Mouse (Mus musculus): ENCODE results near the gene Kmt2e. TPM values are rescaled to one million over a fixed set of nuclear protein-coding genes. Genes with fewer than 3 reads are reported as not detected.
"Not testable (repeated sequence)": the region's sequence is repeated elsewhere in the genome, so short reads cannot be mapped to it uniquely, and the experiment has no call there.

Kmt2e gene
- polyA plus RNA-seq, 1 experiment = 19.8 TPM

- DNase-seq = peak; percentile 84
- Histone ChIP-seq H3K27me3 (replicated peaks; ENCODE audit: control insufficient read depth, insufficient read depth, low read length) (no peaks in the 10 kb centered on the region), H3K27ac (ENCODE audit: insufficient read depth, low read depth, low read length) (no peak overlapping the region), H3K4me3 (ENCODE audit: insufficient read depth, low read depth, low read length) (no peak overlapping the region), H3K36me3 (ENCODE audit: control insufficient read depth, insufficient read depth, low read length) (no peaks in the 10 kb centered on the region), H3K4me1 (ENCODE audit: control insufficient read depth, insufficient read depth, low read length) (peaks cover 14% of the 10 kb centered on the region; the same call in 1 of the 2 replicates)
- TF ChIP-seq CTCF (conservative IDR thresholded peaks at IDR 0.05; ENCODE audit: insufficient read depth, insufficient read length, low read depth, low read length) (no peak), POLR2A (IDR thresholded peaks at IDR 0.05; ENCODE audit: low read depth, low read length) (no peak)
- WGBS = 67% methylated on average over 1 of the region's 1 CpGs
Observed at GRCm38 (mm10) chr5:23441916-23442315, 7.7 kb downstream of the Kmt2e start.

- DNase-seq = no peak
- TF ChIP-seq POLR2A (IDR thresholded peaks at IDR 0.05; ENCODE audit: low read depth, low read length) = no peak
- no peak for TF ChIP-seq CTCF (conservative IDR thresholded peaks at IDR 0.05; ENCODE audit: insufficient read depth, insufficient read length, low read depth, low read length)
- H3K4me3 ChIP-seq (ENCODE audit: insufficient read depth, low read depth, low read length) = no peak overlapping the region
- no peak overlapping the region for H3K27ac ChIP-seq (ENCODE audit: insufficient read depth, low read depth, low read length)
- WGBS = 48% methylated on average over 4 of the region's 4 CpGs
- peaks cover 11% of the 10 kb centered on the region; the same call in 1 of the 2 replicates for H3K4me1 ChIP-seq (ENCODE audit: control insufficient read depth, insufficient read depth, low read length)
- no peaks in the 10 kb centered on the region for H3K27me3 ChIP-seq (replicated peaks; ENCODE audit: control insufficient read depth, insufficient read depth, low read length)
- no peaks in the 10 kb centered on the region for H3K36me3 ChIP-seq (ENCODE audit: control insufficient read depth, insufficient read depth, low read length)
Observed at GRCm38 (mm10) chr5:23444411-23444810, 10.2 kb downstream of the Kmt2e start.

GRCm38 (mm10) chr5:23453561-23453960, 19.3 kb downstream of the Kmt2e start:
- H3K27me3 ChIP-seq (replicated peaks; ENCODE audit: control insufficient read depth, insufficient read depth, low read length); H3K27ac ChIP-seq (ENCODE audit: insufficient read depth, low read depth, low read length); H3K36me3 ChIP-seq (ENCODE audit: control insufficient read depth, insufficient read depth, low read length); H3K4me3 ChIP-seq (ENCODE audit: insufficient read depth, low read depth, low read length): not testable (repeated sequence)
- DNase-seq = peak; percentile 37
- 65% methylated on average over 2 of the region's 2 CpGs for WGBS
- peaks cover 10% of the 10 kb centered on the region; the same call in 1 of the 2 replicates for H3K4me1 ChIP-seq (ENCODE audit: control insufficient read depth, insufficient read depth, low read length)

- H3K4me3 ChIP-seq (ENCODE audit: insufficient read depth, low read depth, low read length) = no peak overlapping the region
- DNase-seq = peak; percentile 55
- H3K27ac ChIP-seq (ENCODE audit: insufficient read depth, low read depth, low read length) = no peak overlapping the region
- no peak for TF ChIP-seq POLR2A (IDR thresholded peaks at IDR 0.05; ENCODE audit: low read depth, low read length)
- no peak for TF ChIP-seq CTCF (conservative IDR thresholded peaks at IDR 0.05; ENCODE audit: insufficient read depth, insufficient read length, low read depth, low read length)
- H3K27me3 ChIP-seq (replicated peaks; ENCODE audit: control insufficient read depth, insufficient read depth, low read length) = no peaks in the 10 kb centered on the region
- 0% methylated on average over 2 of the region's 2 CpGs for WGBS
- peaks cover 15% of the 10 kb centered on the region for H3K36me3 ChIP-seq (ENCODE audit: control insufficient read depth, insufficient read depth, low read length)
- H3K4me1 ChIP-seq (ENCODE audit: control insufficient read depth, insufficient read depth, low read length) = peaks cover 13% of the 10 kb centered on the region; the same call in 1 of the 2 replicates
Observed at GRCm38 (mm10) chr5:23461688-23462087, 27.4 kb downstream of the Kmt2e start.

- Histone ChIP-seq H3K4me1 (ENCODE audit: control insufficient read depth, insufficient read depth, low read length) (peaks cover 6% of the 10 kb centered on the region; the same call in 1 of the 2 replicates), H3K4me3 (ENCODE audit: insufficient read depth, low read depth, low read length) (no peak overlapping the region), H3K27ac (ENCODE audit: insufficient read depth, low read depth, low read length) (peak overlapping the region; percentile 50; the same call in 1 of the 2 replicates), H3K27me3 (replicated peaks; ENCODE audit: control insufficient read depth, insufficient read depth, low read length) (no peaks in the 10 kb centered on the region), H3K36me3 (ENCODE audit: control insufficient read depth, insufficient read depth, low read length) (peaks cover 21% of the 10 kb centered on the region)
- DNase-seq = no peak
- TF ChIP-seq POLR2A (IDR thresholded peaks at IDR 0.05; ENCODE audit: low read depth, low read length) (no peak), CTCF (conservative IDR thresholded peaks at IDR 0.05; ENCODE audit: insufficient read depth, insufficient read length, low read depth, low read length) (no peak)
- WGBS = 55% methylated on average over 3 of the region's 3 CpGs
Observed at GRCm38 (mm10) chr5:23464247-23464646, 30.0 kb downstream of the Kmt2e start.

GRCm38 (mm10) chr5:23464743-23465142, 30.5 kb downstream of the Kmt2e start:
- Histone ChIP-seq H3K27ac (ENCODE audit: insufficient read depth, low read depth, low read length) (peak overlapping the region; percentile 50; the same call in 1 of the 2 replicates), H3K36me3 (ENCODE audit: control insufficient read depth, insufficient read depth, low read length) (peaks cover 21% of the 10 kb centered on the region)
- WGBS = 93% methylated on average over 8 of the region's 8 CpGs

GRCm38 (mm10) chr5:23466546-23466945, 32.3 kb downstream of the Kmt2e start:
- H3K4me3 ChIP-seq (ENCODE audit: insufficient read depth, low read depth, low read length) = no peak overlapping the region
- H3K27me3 ChIP-seq (replicated peaks; ENCODE audit: control insufficient read depth, insufficient read depth, low read length) = no peaks in the 10 kb centered on the region
- TF ChIP-seq POLR2A (IDR thresholded peaks at IDR 0.05; ENCODE audit: low read depth, low read length) (no peak), CTCF (conservative IDR thresholded peaks at IDR 0.05; ENCODE audit: insufficient read depth, insufficient read length, low read depth, low read length) (no peak)
- peak; percentile 78 for DNase-seq
- peaks cover 6% of the 10 kb centered on the region; the same call in 1 of the 2 replicates for H3K4me1 ChIP-seq (ENCODE audit: control insufficient read depth, insufficient read depth, low read length)
- WGBS = 36% methylated on average over 4 of the region's 4 CpGs
- peaks cover 23% of the 10 kb centered on the region for H3K36me3 ChIP-seq (ENCODE audit: control insufficient read depth, insufficient read depth, low read length)
- no peak overlapping the region for H3K27ac ChIP-seq (ENCODE audit: insufficient read depth, low read depth, low read length)

More at GRCm38 (mm10) chr5:23464743-23465142, 30.5 kb downstream of the Kmt2e start:
- Histone ChIP-seq H3K4me3 (ENCODE audit: insufficient read depth, low read depth, low read length) (no peak overlapping the region), H3K27me3 (replicated peaks; ENCODE audit: control insufficient read depth, insufficient read depth, low read length) (no peaks in the 10 kb centered on the region), H3K4me1 (ENCODE audit: control insufficient read depth, insufficient read depth, low read length) (peaks cover 6% of the 10 kb centered on the region; the same call in 1 of the 2 replicates)
- TF ChIP-seq CTCF (conservative IDR thresholded peaks at IDR 0.05; ENCODE audit: insufficient read depth, insufficient read length, low read depth, low read length) (no peak), POLR2A (IDR thresholded peaks at IDR 0.05; ENCODE audit: low read depth, low read length) (no peak)
- DNase-seq = no peak
